Mouse (Mus musculus) bone marrow, adult 2 months (tissue): ENCODE results near the gene V1ra8. TPM values are rescaled to one million over a fixed set of nuclear protein-coding genes. Genes with fewer than 3 reads are reported as not detected.
"Not testable (repeated sequence)": the region's sequence is repeated elsewhere in the genome, so short reads cannot be mapped to it uniquely, and the experiment has no call there.

ENCODE experiments used
- H3K27ac ChIP-seq: fragments of 200-500 bp; 2 replicates; pipeline ENCODE4 v1.5.1; 2012; ENCODE audit warnings: low read depth, mild to moderate bottlenecking, control low read depth, inconsistent platforms, low read length; ENCODE audit not compliant: control insufficient read depth, poor library complexity, insufficient read depth
- H3K4me1 ChIP-seq: fragments of 200-500 bp; 2 replicates; pipeline ENCODE4 v1.6.1; 2011; ENCODE audit warnings: low read length; ENCODE audit not compliant: control insufficient read depth, insufficient read depth
- H3K4me3 ChIP-seq: fragments of 200-500 bp; replicated peaks from 2 replicates; pipeline ENCODE3; 2011; ENCODE audit warnings: mild to moderate bottlenecking, low read depth, low read length, control low read depth; ENCODE audit not compliant: control insufficient read depth
- CTCF ChIP-seq: fragments of 200-500 bp; IDR thresholded peaks from 2 replicates; pipeline ENCODE4 v1.5.1; 2011; ENCODE audit warnings: low read length, control low read depth; ENCODE audit not compliant: control insufficient read depth, insufficient read depth
- POLR2A ChIP-seq: fragments of 200-500 bp; IDR thresholded peaks from 2 replicates; pipeline ENCODE4 v1.6.1; 2011; ENCODE audit warnings: low read depth, mild to moderate bottlenecking, control low read depth, low read length, borderline replicate concordance; ENCODE audit not compliant: control insufficient read depth
- WGBS: fragments of 180-500 bp; shearing (Covaris S2); methylation state at CpG from one replicate; pipeline ENCODE4 v1.1.7; 2018; 5-methylcytosine and 5-hydroxymethylcytosine counted together
- polyA plus RNA-seq: library from polyadenylated mRNA; stranded (reverse); fragments of >200 nt; gene quantifications from 2 replicates; pipeline ENCODE4 v1.2.4, GENCODE M21; 2011; ENCODE audit warnings: low replicate concordance; ENCODE audit not compliant: missing spikeins, insufficient read depth, insufficient read length

Gene V1ra8
- polyA plus RNA-seq = not detected in 2 replicates

DNA sequence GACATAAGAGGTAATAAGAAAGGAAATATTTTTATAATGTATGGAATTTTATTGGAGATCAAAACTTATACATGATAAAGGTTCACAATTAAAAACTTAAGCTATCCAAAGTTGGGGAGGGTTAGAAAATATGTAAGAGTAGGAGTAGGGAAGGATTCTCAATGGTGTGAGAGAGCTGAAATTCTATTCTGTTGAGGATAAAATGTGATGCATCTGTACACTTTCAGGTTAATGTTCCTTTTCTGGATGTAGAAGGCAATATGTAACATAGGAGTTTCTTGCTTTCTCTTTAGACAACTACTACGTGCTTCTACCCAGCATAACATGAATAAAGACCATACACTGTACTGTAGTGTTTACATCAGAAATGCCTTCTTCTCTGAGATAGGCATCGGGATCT lies at the start of gene V1ra8:
Gene V1ra8, plus strand, starts transcription at position 301 of the 400 bp plus-strand sequence.
- H3K4me3 ChIP-seq, H3K27ac ChIP-seq, H3K4me1 ChIP-seq: not testable (repeated sequence)
- WGBS = 73% methylated on average over 2 of the region's 2 CpGs

- WGBS = 74% methylated on average over 3 of the region's 3 CpGs
- no peak for TF ChIP-seq CTCF
- TF ChIP-seq POLR2A = no peak
- H3K4me3 ChIP-seq = no peak overlapping the region
- no peaks in the 10 kb centered on the region for H3K4me1 ChIP-seq
- no peak overlapping the region for H3K27ac ChIP-seq
Observed at GRCm38 (mm10) chr6:90160139-90160538, 42.5 kb upstream of the V1ra8 start.

DNA sequence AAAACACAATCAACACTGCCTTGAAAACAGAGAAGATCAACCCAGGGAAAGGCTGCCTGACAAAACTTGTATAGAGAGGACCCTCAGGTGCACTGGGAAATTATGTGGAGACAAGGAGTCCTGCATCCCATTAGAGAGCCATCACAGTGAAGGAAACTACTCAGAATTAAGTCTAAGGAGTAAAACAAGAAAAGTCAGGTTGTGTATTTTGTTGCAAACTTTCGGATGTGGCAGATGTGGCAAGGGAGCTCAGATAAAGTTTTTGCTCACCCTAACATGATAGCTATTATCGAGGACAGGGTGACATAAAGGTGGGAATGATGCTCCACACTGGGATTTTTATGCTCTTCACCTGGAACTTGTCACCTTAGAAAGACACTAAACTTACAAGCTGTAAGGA lies 28.1 kb upstream of the V1ra8 start, which contains the start of gene Vmn1r52:
Gene Vmn1r52, plus strand, starts transcription at position 301 of the 400 bp plus-strand sequence.
- H3K4me1 ChIP-seq = no peaks in the 10 kb centered on the region
- WGBS = 46% methylated on average over 2 of the region's 2 CpGs
- no peak for TF ChIP-seq CTCF
- TF ChIP-seq POLR2A = no peak

DNA sequence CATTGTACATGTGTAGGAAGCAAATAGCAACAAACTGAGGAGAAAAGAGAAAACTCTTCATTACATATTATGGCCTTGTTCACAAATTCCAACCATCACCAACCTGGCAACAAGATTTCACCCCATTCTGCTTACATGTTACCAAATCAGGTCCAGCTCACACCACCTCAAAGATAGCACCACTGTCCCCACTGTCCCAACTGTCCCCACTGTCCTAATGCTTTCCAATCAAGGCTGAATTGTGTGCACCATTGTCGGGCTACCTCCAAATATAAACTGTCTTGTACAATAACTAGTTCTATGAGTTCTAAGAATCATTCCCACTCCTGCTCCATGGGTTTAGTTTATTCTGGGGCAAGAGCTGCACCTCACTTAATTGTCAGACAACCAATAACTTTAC lies 21.7 kb downstream of the V1ra8 start, which contains the start of gene Vmn1r53:
Gene Vmn1r53, minus strand, starts transcription at position 101 of the 400 bp plus-strand sequence.
- 69% methylated on average over 1 of the region's 1 CpGs for WGBS
- Histone ChIP-seq H3K27ac (no peak within 1 kb of the TSS), H3K4me3 (no peak within 1 kb of the TSS), H3K4me1 (no peaks in the 10 kb centered on the region)
- TF ChIP-seq CTCF (no peak), POLR2A (no peak)

More for the DNA sequence above, 28.1 kb upstream of the V1ra8 start, which contains the start of gene Vmn1r52:
- H3K27ac ChIP-seq = no peak within 1 kb of the TSS
- H3K4me3 ChIP-seq = no peak within 1 kb of the TSS

GRCm38 (mm10) chr6:90232114-90232513 lies 29.5 kb downstream of the V1ra8 start:
- H3K27ac ChIP-seq, H3K4me1 ChIP-seq, H3K4me3 ChIP-seq: not testable (repeated sequence)
- 90% methylated on average over 4 of the region's 4 CpGs for WGBS

DNA sequence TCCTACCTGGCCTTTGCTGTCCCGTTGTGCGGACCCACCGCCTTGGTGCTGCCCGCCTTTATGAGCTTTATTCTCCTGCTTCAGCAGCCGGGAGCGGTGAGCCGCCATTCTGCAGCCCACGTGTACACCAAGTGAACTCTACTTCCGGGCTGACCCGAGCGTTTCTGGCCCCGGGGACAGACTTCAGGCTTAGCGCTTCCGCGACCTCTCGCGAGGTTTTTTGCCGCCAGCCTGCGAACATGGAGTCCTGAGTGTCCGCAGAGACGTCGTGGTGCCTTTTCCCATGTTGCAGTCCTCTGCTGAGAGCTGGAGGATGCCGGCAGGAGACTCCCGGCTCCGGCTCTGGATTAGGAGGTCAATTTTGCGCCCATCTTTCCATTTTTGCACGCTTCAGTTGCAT lies 30.1 kb downstream of the V1ra8 start:
- Histone ChIP-seq H3K4me1 (no peaks in the 10 kb centered on the region), H3K4me3 (no peak overlapping the region), H3K27ac (no peak overlapping the region)
- WGBS = 57% methylated on average over 27 of the region's 27 CpGs
- TF ChIP-seq CTCF = no peak
- TF ChIP-seq POLR2A = no peak

DNA sequence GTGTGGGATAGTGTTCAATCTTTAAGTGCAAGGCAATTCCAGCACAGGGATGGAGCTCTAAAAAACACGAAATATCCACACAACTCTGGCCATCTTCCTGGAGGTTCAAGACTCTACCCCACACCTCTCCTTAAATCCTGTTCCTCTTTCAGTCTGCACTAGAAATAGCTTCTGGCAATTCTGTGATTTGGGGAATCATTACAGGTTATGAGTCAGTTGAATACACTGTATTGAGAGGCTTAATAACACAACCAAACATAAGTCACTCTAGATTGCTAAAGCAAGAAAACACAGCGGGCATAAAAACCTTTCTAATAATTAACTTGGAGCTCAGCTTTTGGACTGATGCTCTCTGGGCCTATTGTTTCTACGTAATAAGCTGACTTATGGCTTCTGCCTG lies 41.4 kb downstream of the V1ra8 start:
- 74% methylated on average over 3 of the region's 3 CpGs for WGBS
- H3K4me1 ChIP-seq = no peaks in the 10 kb centered on the region
- H3K27ac ChIP-seq = no peak overlapping the region
- no peak overlapping the region for H3K4me3 ChIP-seq
- TF ChIP-seq POLR2A = no peak
- no peak for TF ChIP-seq CTCF

GRCm38 (mm10) chr6:90246000-90246399 lies 43.4 kb downstream of the V1ra8 start, which contains the start of gene Vmn1r54:
Gene Vmn1r54, plus strand, starts transcription at chr6:90246300.
- Histone ChIP-seq H3K27ac (no peak within 1 kb of the TSS), H3K4me3 (no peak within 1 kb of the TSS), H3K4me1 (no peaks in the 10 kb centered on the region)
- TF ChIP-seq POLR2A (no peak), CTCF (no peak)
- WGBS = 61% methylated on average over 1 of the region's 1 CpGs

Other genes with a start within 250 kb of the V1ra8 start
- not detected in 2 replicates for gene Vmn1r46, start 233.5 kb upstream of the V1ra8 start, polyA plus RNA-seq
- not detected in 2 replicates for gene Vmn1r47, start 186.6 kb upstream of the V1ra8 start, polyA plus RNA-seq
- gene Vmn1r48, start 166.0 kb upstream of the V1ra8 start, polyA plus RNA-seq = not detected in 2 replicates
- gene Vmn1r49, start 124.3 kb upstream of the V1ra8 start, polyA plus RNA-seq = not detected in 2 replicates
- gene Vmn1r50, start 101.4 kb upstream of the V1ra8 start, polyA plus RNA-seq = not detected in 2 replicates
- gene Vmn1r51, start 80.2 kb upstream of the V1ra8 start, polyA plus RNA-seq = not detected in 2 replicates
- gene Vmn1r52, start 28.0 kb upstream of the V1ra8 start, polyA plus RNA-seq = not detected in 2 replicates
- gene Vmn1r53, start 21.6 kb downstream of the V1ra8 start, polyA plus RNA-seq = not detected in 2 replicates
- gene Vmn1r54, start 43.5 kb downstream of the V1ra8 start, polyA plus RNA-seq = not detected in 2 replicates
- gene BC048671, start 98.4 kb downstream of the V1ra8 start, polyA plus RNA-seq = not detected in 2 replicates
- gene Chst13, start 122.4 kb downstream of the V1ra8 start, polyA plus RNA-seq = 1.4 and 2.4 TPM in 2 replicates
- gene Uroc1, start 130.5 kb downstream of the V1ra8 start, polyA plus RNA-seq = 1.1 and 2.5 TPM in 2 replicates
- 3.9 and 5.1 TPM in 2 replicates for gene Zxdc, start 166.7 kb downstream of the V1ra8 start, polyA plus RNA-seq
- gene Cfap100, start 226.0 kb downstream of the V1ra8 start, polyA plus RNA-seq = 0.72 TPM in 1 of 2 replicates, not detected in the other